Mouse (Mus musculus) left cerebral cortex, adult 11 months (tissue): Measurements from ENCODE around the gene Ikzf2.

Experiments used
- DNase-seq: peaks from one replicate; pipeline ENCODE4 v3.0.0; 2022; ENCODE audit warnings: low spot score

The Ikzf2 gene

GRCm38 (mm10) chr1:69508275-69508674 lies 178.8 kb downstream of the Ikzf2 start:
- DNase-seq = no peak

- DNase-seq = no peak
Observed at GRCm38 (mm10) chr1:69507513-69507912, 179.5 kb downstream of the Ikzf2 start.

- DNase-seq = no peak
Observed at GRCm38 (mm10) chr1:69506615-69507159, 180.4 kb downstream of the Ikzf2 start.

GRCm38 (mm10) chr1:69506011-69506410 lies 181.0 kb downstream of the Ikzf2 start:
- no peak for DNase-seq

- DNase-seq = no peak
Observed at GRCm38 (mm10) chr1:69500388-69500787, 186.7 kb downstream of the Ikzf2 start.

GRCm38 (mm10) chr1:69499652-69500051 lies 187.4 kb downstream of the Ikzf2 start:
- DNase-seq = no peak

GRCm38 (mm10) chr1:69498862-69499306 lies 188.2 kb downstream of the Ikzf2 start:
- DNase-seq = no peak

- DNase-seq = no peak
Observed at GRCm38 (mm10) chr1:69496055-69496454, 191.0 kb downstream of the Ikzf2 start.

GRCm38 (mm10) chr1:69493309-69494047 lies 193.6 kb downstream of the Ikzf2 start:
- DNase-seq = no peak

- DNase-seq = no peak
Observed at GRCm38 (mm10) chr1:69492013-69492412, 195.0 kb downstream of the Ikzf2 start.

- DNase-seq = no peak
Observed at GRCm38 (mm10) chr1:69489026-69489425, 198.0 kb downstream of the Ikzf2 start.

- DNase-seq = no peak
Observed at GRCm38 (mm10) chr1:69488625-69489024, 198.4 kb downstream of the Ikzf2 start.
